Mouse (Mus musculus) lung, adult 2 months (tissue): ENCODE data around the gene Pamr1. TPM values are rescaled to one million over a fixed set of nuclear protein-coding genes. Genes with fewer than 3 reads are reported as not detected.
A peak's percentile ranks its signal among the peaks of the same experiment; 100 is the strongest.

Source experiments
- DNase-seq: peaks from one replicate; pipeline ENCODE4 v3.0.0; 2022
- H3K4me1 ChIP-seq: fragments of 200-500 bp; 2 replicates; pipeline ENCODE4 v1.6.1; 2011; ENCODE audit warnings: low read length; ENCODE audit not compliant: control insufficient read depth, insufficient read depth
- H3K4me3 ChIP-seq: fragments of 200-500 bp; replicated peaks from 2 replicates; pipeline ENCODE3; 2011; ENCODE audit warnings: low read depth, mild to moderate bottlenecking, control low read depth, low read length; ENCODE audit errors: extremely low read depth
- CTCF ChIP-seq: fragments of 200-500 bp; IDR thresholded peaks from 2 replicates; pipeline ENCODE4 v1.5.1; 2011; ENCODE audit warnings: mild to moderate bottlenecking, low read length, control low read depth; ENCODE audit not compliant: insufficient read depth
- POLR2A ChIP-seq: fragments of 200-500 bp; IDR thresholded peaks from 2 replicates; pipeline ENCODE4 v1.6.1; 2011; ENCODE audit warnings: low read depth, mild to moderate bottlenecking, control low read depth, low read length, borderline replicate concordance; ENCODE audit errors: extremely low read depth
- WGBS: fragments of 180-500 bp; shearing (Covaris S2); methylation state at CpG from one replicate; pipeline ENCODE4 v1.1.7; 2018; 5-methylcytosine and 5-hydroxymethylcytosine counted together
- polyA plus RNA-seq: library from polyadenylated mRNA; depleted of rRNA; stranded (reverse); fragments of >200 nt; gene quantifications from 2 replicates; pipeline ENCODE4 v1.2.3, GENCODE M21; 2012

Gene Pamr1
- polyA plus RNA-seq, 1 experiment, result 13.4 TPM

DNA sequence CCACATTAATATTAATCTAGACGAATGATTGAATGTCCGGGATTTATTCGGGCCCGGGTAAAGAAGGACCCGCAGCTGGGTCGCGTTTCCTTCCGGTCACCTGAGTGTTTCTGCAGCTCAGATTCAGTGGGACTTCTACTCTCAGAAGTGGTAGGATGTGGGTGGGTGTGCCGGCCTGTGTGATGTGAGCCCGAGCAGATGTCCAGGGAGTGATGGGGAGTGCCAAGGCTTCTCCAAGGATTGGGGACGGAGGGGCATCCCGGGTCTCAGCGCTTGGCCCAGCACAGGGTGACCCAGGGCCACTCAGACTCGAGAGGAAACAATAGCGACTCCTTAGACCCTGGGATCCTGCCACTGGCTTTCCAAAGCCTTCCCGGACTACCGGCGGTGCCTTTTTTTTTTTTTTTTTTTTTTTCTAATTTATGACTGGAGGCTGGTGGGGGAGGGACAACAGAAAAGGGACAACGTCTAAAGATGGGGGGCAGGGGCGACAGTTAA lies 108.4 kb downstream of the Pamr1 start, which contains the start of gene Slc1a2:
Gene Slc1a2, plus strand, starts transcription at position 497 of the 498 bp plus-strand sequence.
- peak within 1 kb of the TSS; percentile 63 for H3K4me3 ChIP-seq
- WGBS, result 2% methylated on average over 20 of the region's 20 CpGs
- TF ChIP-seq POLR2A, result no peak
- TF ChIP-seq CTCF, result no peak
- DNase-seq, result no peak
- H3K4me1 ChIP-seq, result no peaks in the 10 kb centered on the region; the same call in 1 of the 2 replicates

DNA sequence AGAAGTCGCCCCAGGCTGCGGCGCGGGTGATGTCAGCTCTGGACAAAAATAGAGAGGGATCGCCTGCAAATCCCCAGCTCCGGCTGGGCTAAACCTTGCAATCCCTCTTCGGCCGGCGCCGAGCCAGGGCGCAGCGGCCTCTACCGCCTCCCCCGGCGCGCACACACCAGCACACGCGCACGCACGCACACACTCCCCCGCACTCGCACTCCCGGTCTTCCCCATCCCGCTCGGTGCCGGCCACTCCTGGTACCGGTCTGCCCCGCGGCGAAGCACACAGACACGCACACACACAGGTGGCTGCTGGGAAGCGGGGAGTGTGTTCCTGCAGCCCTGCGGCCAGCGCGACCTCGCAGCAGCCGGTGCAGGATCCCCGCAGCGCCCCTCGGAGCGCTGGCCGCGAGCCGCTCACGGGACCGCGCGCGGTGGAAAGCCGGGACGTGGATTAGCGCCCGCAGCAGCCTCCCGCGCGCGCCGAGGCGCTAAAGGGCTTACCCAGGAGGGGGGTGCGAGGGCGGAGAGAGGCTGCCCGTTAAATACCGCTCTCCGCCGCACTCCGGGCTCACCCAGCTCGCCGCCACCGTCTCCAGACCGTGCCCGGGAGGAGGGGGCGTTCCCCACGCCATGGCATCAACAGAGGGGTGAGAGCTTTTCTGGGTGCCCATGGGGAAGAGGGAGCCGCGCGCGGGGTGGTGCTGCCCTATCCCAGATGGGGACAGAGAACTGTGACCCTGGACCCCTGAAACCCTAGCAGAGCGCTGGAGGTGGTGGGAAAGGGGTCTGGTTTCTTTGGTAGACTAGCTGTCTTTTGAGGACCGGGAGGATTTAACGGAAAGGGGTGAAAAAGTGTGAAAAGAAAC lies 109.1 kb downstream of the Pamr1 start:
- H3K4me3 ChIP-seq, result peak overlapping the region; percentile 63
- no peaks in the 10 kb centered on the region; the same call in 1 of the 2 replicates for H3K4me1 ChIP-seq
- TF ChIP-seq CTCF, result no peak
- TF ChIP-seq POLR2A, result no peak
- no peak for DNase-seq
- WGBS, result under 1% methylated on average over 80 of the region's 80 CpGs

DNA sequence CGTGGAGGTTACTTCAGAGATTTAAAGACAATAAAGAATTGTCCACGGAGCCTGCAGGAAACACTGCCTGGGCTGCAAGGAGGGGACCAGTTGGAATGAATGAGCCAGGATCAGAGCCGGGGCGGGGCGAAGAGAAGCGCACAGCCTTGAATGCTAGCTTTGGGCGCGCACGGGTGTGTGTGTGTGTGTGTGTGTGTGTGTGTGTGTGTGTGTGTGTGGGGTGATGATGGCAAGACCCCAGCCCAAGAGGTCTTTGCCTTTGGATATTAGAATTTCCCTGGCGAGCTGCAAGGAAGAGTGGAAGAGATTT lies 109.7 kb downstream of the Pamr1 start:
- no peak for TF ChIP-seq POLR2A
- TF ChIP-seq CTCF, result no peak
- no peak for DNase-seq
- H3K4me1 ChIP-seq, result no peaks in the 10 kb centered on the region; the same call in 1 of the 2 replicates
- 6% methylated on average over 10 of the region's 10 CpGs for WGBS
- H3K4me3 ChIP-seq, result no peak overlapping the region

DNA sequence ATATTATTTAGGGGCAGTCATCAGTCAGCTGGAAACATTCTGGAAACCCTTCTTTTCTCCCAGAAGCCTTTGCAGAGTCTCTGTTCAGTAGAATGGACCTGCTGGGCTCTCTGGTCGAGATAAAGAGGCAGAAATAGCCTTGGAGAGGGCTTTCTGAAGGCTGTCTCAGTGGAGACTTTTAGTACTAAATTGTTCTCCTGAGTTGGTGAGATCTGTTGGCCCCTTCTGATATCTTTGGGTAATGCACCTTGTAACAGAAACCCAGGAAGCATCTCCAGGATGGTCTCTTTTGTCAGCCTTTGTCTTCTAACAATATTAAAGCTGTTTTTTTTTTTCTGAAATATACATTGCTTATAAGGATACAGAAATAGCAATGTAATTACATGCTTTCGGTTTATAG lies 111.2 kb downstream of the Pamr1 start:
- H3K4me3 ChIP-seq, result no peak overlapping the region
- TF ChIP-seq CTCF (no peak), POLR2A (no peak)
- 62% methylated on average over 2 of the region's 2 CpGs for WGBS
- no peak for DNase-seq
- H3K4me1 ChIP-seq, result no peaks in the 10 kb centered on the region; the same call in 1 of the 2 replicates

DNA sequence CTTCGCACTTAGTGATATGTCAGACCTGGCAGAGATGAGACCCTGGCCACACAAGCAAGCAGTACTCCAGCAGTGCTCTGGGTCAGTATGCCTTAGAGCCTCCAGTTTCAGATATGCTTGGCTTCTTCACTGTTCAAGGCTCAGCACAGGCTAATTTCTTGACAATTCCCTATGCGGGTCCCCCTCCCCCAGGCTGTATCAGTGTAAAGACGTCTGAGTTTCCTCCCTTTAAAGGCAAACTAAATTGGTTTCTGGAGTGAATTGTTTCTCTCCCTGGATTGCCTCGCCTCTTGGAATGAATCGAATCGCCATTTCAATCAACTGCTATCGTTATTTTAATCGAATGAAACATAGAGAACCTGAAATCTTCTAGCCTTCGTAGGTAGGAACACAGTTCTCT lies 113.1 kb downstream of the Pamr1 start:
- TF ChIP-seq CTCF, result no peak
- WGBS, result 57% methylated on average over 9 of the region's 9 CpGs

DNA sequence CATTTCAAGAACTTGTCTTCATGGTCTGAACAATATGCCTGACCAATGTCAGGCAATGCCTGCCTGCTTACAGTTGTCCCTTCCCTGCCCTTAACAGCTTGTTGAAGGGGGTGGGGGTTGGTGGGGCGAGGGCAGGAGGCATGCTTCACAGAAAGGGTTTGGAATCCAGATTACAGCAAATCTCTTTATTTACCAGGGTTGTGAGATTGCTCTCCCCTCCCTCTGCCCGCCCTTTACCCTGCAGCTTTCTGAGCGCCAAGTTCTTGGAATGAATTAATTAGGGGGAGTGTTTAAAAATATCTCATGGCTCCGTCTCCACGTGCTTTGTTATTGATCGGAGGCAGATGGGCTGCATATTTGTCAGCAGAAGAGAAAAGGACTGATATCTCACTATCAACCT lies 113.5 kb downstream of the Pamr1 start:
- Histone ChIP-seq H3K4me1 (no peaks in the 10 kb centered on the region; the same call in 1 of the 2 replicates), H3K4me3 (no peak overlapping the region)
- no peak for DNase-seq
- no peak for TF ChIP-seq CTCF
- no peak for TF ChIP-seq POLR2A
- 40% methylated on average over 6 of the region's 6 CpGs for WGBS

More for the DNA sequence above, 113.1 kb downstream of the Pamr1 start:
- no peak overlapping the region for H3K4me3 ChIP-seq
- DNase-seq, result no peak
- no peaks in the 10 kb centered on the region; the same call in 1 of the 2 replicates for H3K4me1 ChIP-seq

DNA sequence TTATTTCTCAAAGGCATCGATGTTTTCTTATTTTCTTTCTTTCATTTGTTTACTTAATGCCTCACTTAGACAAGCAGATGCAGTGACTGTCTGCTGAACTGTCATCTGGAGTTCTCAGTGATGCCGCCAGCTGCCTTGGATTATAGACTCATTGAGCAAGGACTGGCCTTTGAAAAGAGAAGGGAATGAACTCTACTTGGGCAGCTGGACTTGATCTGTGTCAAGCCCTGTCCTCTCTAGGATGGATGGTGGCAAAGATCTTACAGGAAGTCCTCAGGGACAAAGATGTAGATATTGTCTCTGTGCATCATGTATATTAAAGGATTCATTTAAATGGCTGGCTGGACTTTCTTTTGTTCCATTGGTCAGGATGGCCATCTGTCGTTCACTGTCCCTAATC lies 114.1 kb downstream of the Pamr1 start:
- no peak overlapping the region for H3K4me3 ChIP-seq
- no peak for DNase-seq
- TF ChIP-seq POLR2A (no peak), CTCF (no peak)
- H3K4me1 ChIP-seq, result no peaks in the 10 kb centered on the region; the same call in 1 of the 2 replicates
- WGBS, result 48% methylated on average over 3 of the region's 3 CpGs

DNA sequence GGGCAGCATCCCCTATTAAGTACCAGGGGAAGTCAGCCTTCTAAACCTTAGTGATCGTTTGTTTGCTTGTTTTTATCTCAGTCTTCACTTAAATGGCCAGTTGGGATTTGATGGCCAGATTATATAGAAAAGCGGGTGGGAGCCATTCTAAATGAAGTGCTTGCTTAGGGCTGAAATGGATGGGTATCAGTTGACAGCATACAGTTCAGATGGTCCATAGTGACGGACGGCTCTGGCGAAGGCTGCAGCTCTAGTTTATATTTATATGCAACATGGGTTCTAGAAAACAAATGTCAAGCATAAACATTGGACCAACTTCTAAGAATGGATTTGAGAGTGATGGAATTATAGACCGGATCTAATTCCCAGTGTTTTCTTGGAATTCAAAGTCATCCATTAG lies 118.2 kb downstream of the Pamr1 start:
- WGBS, result 55% methylated on average over 6 of the region's 6 CpGs
- TF ChIP-seq POLR2A (no peak), CTCF (no peak)

DNA sequence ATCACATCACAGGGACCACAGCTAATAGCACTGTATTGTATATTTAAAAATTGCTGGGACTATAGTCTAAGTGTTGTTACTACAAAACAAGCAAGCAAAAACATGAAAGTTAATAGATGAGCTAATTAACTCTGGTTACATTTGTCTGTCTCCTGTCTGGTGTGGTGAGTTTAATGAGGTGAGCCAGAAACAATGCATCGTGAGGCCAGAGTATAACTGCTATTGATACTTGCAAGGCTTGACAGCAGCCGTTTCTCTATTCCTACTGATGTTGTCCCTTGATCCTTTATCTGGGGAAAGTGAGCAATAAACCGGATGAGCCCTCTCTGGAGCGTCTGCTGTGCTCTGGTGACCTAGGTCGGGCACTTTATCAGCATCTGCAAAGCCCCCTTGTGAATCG lies 119.8 kb downstream of the Pamr1 start:
- DNase-seq, result no peak
- WGBS, result 34% methylated on average over 6 of the region's 6 CpGs
- TF ChIP-seq CTCF, result no peak
- TF ChIP-seq POLR2A, result no peak
- H3K4me3 ChIP-seq, result no peak overlapping the region
- no peaks in the 10 kb centered on the region for H3K4me1 ChIP-seq

More for the DNA sequence above, 118.2 kb downstream of the Pamr1 start:
- DNase-seq, result no peak
- H3K4me3 ChIP-seq, result no peak overlapping the region
- H3K4me1 ChIP-seq, result no peaks in the 10 kb centered on the region

DNA sequence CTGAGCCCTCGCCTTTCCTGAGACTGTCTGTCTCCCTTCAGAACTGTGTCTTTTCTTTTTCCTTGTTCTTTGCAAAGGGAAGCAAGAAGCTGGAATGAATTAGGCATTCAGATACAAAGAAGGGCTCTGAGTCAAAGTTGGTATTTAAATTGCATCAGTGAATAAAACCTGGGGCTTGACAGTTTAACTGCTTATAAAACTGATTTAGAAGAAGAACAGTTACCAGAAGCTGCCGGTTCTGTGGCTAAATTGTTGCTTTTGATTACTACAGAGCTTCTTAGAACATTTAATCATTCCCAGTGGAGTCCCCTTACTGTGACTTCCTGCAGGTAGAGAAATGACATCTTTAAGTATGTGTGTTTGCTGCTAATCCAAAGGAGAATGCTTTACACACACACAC lies 124.8 kb downstream of the Pamr1 start:
- Histone ChIP-seq H3K4me1 (peaks cover 5% of the 10 kb centered on the region; the same call in 1 of the 2 replicates), H3K4me3 (no peak overlapping the region)
- DNase-seq, result no peak
- 74% methylated on average over 2 of the region's 2 CpGs for WGBS
- TF ChIP-seq CTCF, result no peak
- TF ChIP-seq POLR2A, result no peak
